Mouse (Mus musculus) large intestine, adult 2 months (tissue): Measurements from ENCODE around the gene Emc9. TPM values are rescaled to one million over a fixed set of nuclear protein-coding genes. Genes with fewer than 3 reads are reported as not detected.

Experiments used
- polyA plus RNA-seq: library from polyadenylated mRNA; depleted of rRNA; stranded (reverse); fragments of >200 nt; gene quantifications from 2 replicates; pipeline ENCODE4 v1.2.3, GENCODE M21; 2012; rRNA removed

Gene Emc9
- polyA plus RNA-seq, 1 experiment, result 10.1 TPM

Other genes starting within 250 kb of the Emc9 start
- 47.7 and 70.7 TPM in 2 replicates for gene Dhrs4, start 106.5 kb downstream of the Emc9 start, polyA plus RNA-seq
- 1.3 and 1.6 TPM in 2 replicates for gene Carmil3, start 94.7 kb downstream of the Emc9 start, polyA plus RNA-seq
- gene Cpne6, start 74.9 kb downstream of the Emc9 start, polyA plus RNA-seq, result 0.10 and 0.15 TPM in 2 replicates
- not detected in 2 replicates for gene Nrl, start 60.3 kb downstream of the Emc9 start, polyA plus RNA-seq
- gene Pck2, start 45.0 kb downstream of the Emc9 start, polyA plus RNA-seq, result 30.9 and 33.5 TPM in 2 replicates
- gene Dcaf11, start 25.3 kb downstream of the Emc9 start, polyA plus RNA-seq, result 112 and 152 TPM in 2 replicates
- 0.25 and 0.82 TPM in 2 replicates for gene A730061H03Rik, start 24.9 kb downstream of the Emc9 start, polyA plus RNA-seq
- gene Fitm1, start 9.7 kb downstream of the Emc9 start, polyA plus RNA-seq, result 0.11 and 0.12 TPM in 2 replicates
- gene Psme1, start 7.2 kb downstream of the Emc9 start, polyA plus RNA-seq, result 250 and 259 TPM in 2 replicates
- 357 and 385 TPM in 2 replicates for gene Psme2, start 5.8 kb upstream of the Emc9 start, polyA plus RNA-seq
- gene Rnf31, start 6.4 kb upstream of the Emc9 start, polyA plus RNA-seq, result 32.1 and 48.2 TPM in 2 replicates
- gene Irf9, start 18.3 kb upstream of the Emc9 start, polyA plus RNA-seq, result 38.5 and 55.1 TPM in 2 replicates
- 1.3 and 4.7 TPM in 2 replicates for gene Rec8, start 32.7 kb upstream of the Emc9 start, polyA plus RNA-seq
- 39.2 and 46.0 TPM in 2 replicates for gene Ipo4, start 50.7 kb upstream of the Emc9 start, polyA plus RNA-seq
- 2.2 and 2.3 TPM in 2 replicates for gene Gm49378, start 52.6 kb upstream of the Emc9 start, polyA plus RNA-seq
- gene Tm9sf1, start 58.5 kb upstream of the Emc9 start, polyA plus RNA-seq, result 96.9 and 108 TPM in 2 replicates
- 1.4 and 2.1 TPM in 2 replicates for gene Tssk4, start 64.9 kb upstream of the Emc9 start, polyA plus RNA-seq
- 44.6 and 50.6 TPM in 2 replicates for gene Mdp1, start 75.2 kb upstream of the Emc9 start, polyA plus RNA-seq
- 17.8 and 18.8 TPM in 2 replicates for gene Gmpr2, start 86.6 kb upstream of the Emc9 start, polyA plus RNA-seq
- 329 and 342 TPM in 2 replicates for gene Nedd8, start 86.8 kb upstream of the Emc9 start, polyA plus RNA-seq
- gene Tinf2, start 96.5 kb upstream of the Emc9 start, polyA plus RNA-seq, result 16.5 and 22.5 TPM in 2 replicates
- gene Tgm1, start 128.6 kb upstream of the Emc9 start, polyA plus RNA-seq, result 1.0 and 1.1 TPM in 2 replicates
- 34.3 and 42.9 TPM in 2 replicates for gene Rabggta, start 137.0 kb upstream of the Emc9 start, polyA plus RNA-seq
- 78.0 and 141 TPM in 2 replicates for gene Dhrs1, start 160.4 kb upstream of the Emc9 start, polyA plus RNA-seq
- 16.0 and 21.7 TPM in 2 replicates for gene Nop9, start 160.4 kb upstream of the Emc9 start, polyA plus RNA-seq
- gene Cideb, start 173.2 kb upstream of the Emc9 start, polyA plus RNA-seq, result 335 and 566 TPM in 2 replicates
- gene Ltb4r2, start 176.1 kb upstream of the Emc9 start, polyA plus RNA-seq, result 3.5 and 11.3 TPM in 2 replicates
- 4.9 and 8.2 TPM in 2 replicates for gene Ltb4r1, start 180.7 kb upstream of the Emc9 start, polyA plus RNA-seq
- 3.7 and 5.8 TPM in 2 replicates for gene Adcy4, start 198.8 kb upstream of the Emc9 start, polyA plus RNA-seq
- gene Ripk3, start 203.6 kb upstream of the Emc9 start, polyA plus RNA-seq, result 86.5 and 89.2 TPM in 2 replicates
- gene Nfatc4, start 237.8 kb upstream of the Emc9 start, polyA plus RNA-seq, result 5.7 and 7.3 TPM in 2 replicates